Mouse (Mus musculus) urinary bladder, postnatal 10 days (tissue): ENCODE data around the gene Zc3h4.

ENCODE experiments used
- DNase-seq: peaks from one replicate; pipeline ENCODE4 v3.0.0; 2022; ENCODE audit warnings: low spot score

The Zc3h4 gene

GRCm38 (mm10) chr7:16399820-16400688, 656 bp upstream of the Zc3h4 start:
- DNase-seq = peak; percentile 96

- DNase-seq = no peak
These were observed 1.3 kb downstream of the Zc3h4 start for GRCm38 (mm10) chr7:16401991-16402431.

GRCm38 (mm10) chr7:16402449-16402848, 1.7 kb downstream of the Zc3h4 start:
- DNase-seq = no peak

GRCm38 (mm10) chr7:16402968-16403948, 2.5 kb downstream of the Zc3h4 start:
- no peak for DNase-seq

- DNase-seq = no peak
These were observed 3.8 kb downstream of the Zc3h4 start for GRCm38 (mm10) chr7:16404315-16405072.

GRCm38 (mm10) chr7:16405073-16405455, 4.4 kb downstream of the Zc3h4 start:
- DNase-seq = no peak

GRCm38 (mm10) chr7:16405516-16406351, 5.0 kb downstream of the Zc3h4 start:
- DNase-seq = no peak

GRCm38 (mm10) chr7:16406978-16407377, 6.3 kb downstream of the Zc3h4 start:
- DNase-seq = no peak

- no peak for DNase-seq
These were observed 10.4 kb downstream of the Zc3h4 start for GRCm38 (mm10) chr7:16411100-16411499.

- no peak for DNase-seq
These were observed 11.6 kb downstream of the Zc3h4 start for GRCm38 (mm10) chr7:16412220-16412896.

- no peak for DNase-seq
These were observed 12.2 kb downstream of the Zc3h4 start for GRCm38 (mm10) chr7:16412930-16413329.

GRCm38 (mm10) chr7:16415426-16415825, 14.7 kb downstream of the Zc3h4 start:
- DNase-seq = no peak

GRCm38 (mm10) chr7:16417141-16417771, 16.5 kb downstream of the Zc3h4 start:
- DNase-seq = no peak

GRCm38 (mm10) chr7:16418713-16419112, 18.0 kb downstream of the Zc3h4 start:
- no peak for DNase-seq

- no peak for DNase-seq
These were observed 19.9 kb downstream of the Zc3h4 start for GRCm38 (mm10) chr7:16420493-16421118.

- no peak for DNase-seq
These were observed 21.6 kb downstream of the Zc3h4 start for GRCm38 (mm10) chr7:16422222-16422856.

GRCm38 (mm10) chr7:16423731-16424130, 23.0 kb downstream of the Zc3h4 start:
- no peak for DNase-seq

GRCm38 (mm10) chr7:16425721-16426120, 25.0 kb downstream of the Zc3h4 start:
- DNase-seq = no peak
